Mouse (Mus musculus) left cerebral cortex, postnatal 10 days (tissue): ENCODE results near the gene Gm3435. TPM values are rescaled to one million over a fixed set of nuclear protein-coding genes. Genes with fewer than 3 reads are reported as not detected.
"Not testable (repeated sequence)": the region's sequence is repeated elsewhere in the genome, so short reads cannot be mapped to it uniquely, and the experiment has no call there.

Experiments used
- DNase-seq, 2 experiments: peaks; one replicate each; pipeline ENCODE4 v3.0.0; 2021 to 2022; ENCODE audit warnings: low spot score in 2 of 2, mixed read lengths in 1 of 2; ENCODE audit errors: extremely low spot score in 1 of 2
- intact Hi-C: fragments of 180-260 bp; cut with DNase I; formaldehyde crosslinking; loops from one replicate; pipeline ENCODE4 v1.15.1; 2025
- total RNA-seq, 2 experiments: library from RNA; stranded (reverse); gene quantifications; 2 replicates each; pipeline ENCODE4 v1.2.3; 2021

Gm3435 gene
- 1 to 10 TPM; 3.8 TPM for total RNA-seq

- intact Hi-C loops, DNase-seq: not testable (repeated sequence)
Measured at GRCm38 (mm10) chr17:15009706-15010413, at the start of gene Gm3435. Gene Gm3435 (plus strand): TSS chr17:15010176.

- DNase-seq: peak in 1 of 2 experiments; percentile 58
- intact Hi-C loops: no loop called here
Measured at GRCm38 (mm10) chr17:14960520-14960919, 49.5 kb upstream of the Gm3435 start.

GRCm38 (mm10) chr17:14960951-14961556 is 48.9 kb upstream of the Gm3435 start, which contains the start of gene Phf10:
Gene Phf10 (minus strand): TSS chr17:14961273.
- peak in 1 of 2 experiments; percentile 57 for DNase-seq
- intact Hi-C loops: not testable (repeated sequence)

GRCm38 (mm10) chr17:14961557-14962154 is 48.3 kb upstream of the Gm3435 start:
- intact Hi-C loops, DNase-seq: not testable (repeated sequence)

GRCm38 (mm10) chr17:14968373-14968913 is 41.5 kb upstream of the Gm3435 start:
- DNase-seq: not testable (repeated sequence)

GRCm38 (mm10) chr17:14977718-14978361 is 32.1 kb upstream of the Gm3435 start:
- DNase-seq, intact Hi-C loops: not testable (repeated sequence)

More at GRCm38 (mm10) chr17:14968373-14968913, 41.5 kb upstream of the Gm3435 start:
- intact Hi-C loops: not testable (repeated sequence)

GRCm38 (mm10) chr17:14978362-14979038 is 31.5 kb upstream of the Gm3435 start, which contains the start of the genes 9030025P20Rik and Gm3417:
Gene 9030025P20Rik (plus strand): TSS chr17:14978468.
Gene Gm3417 (minus strand): TSS chr17:14978790.
- intact Hi-C loops, DNase-seq: not testable (repeated sequence)

- intact Hi-C loops: not testable (repeated sequence)
- peak in 1 of 2 experiments; percentile 11 for DNase-seq
Measured at GRCm38 (mm10) chr17:14990116-14990702, 19.8 kb upstream of the Gm3435 start.

- intact Hi-C loops: not testable (repeated sequence)
Measured at GRCm38 (mm10) chr17:14992522-14993138, 17.3 kb upstream of the Gm3435 start.

GRCm38 (mm10) chr17:14993139-14993832 is 16.7 kb upstream of the Gm3435 start:
- intact Hi-C loops, DNase-seq: not testable (repeated sequence)

More at GRCm38 (mm10) chr17:14992522-14993138, 17.3 kb upstream of the Gm3435 start:
- DNase-seq: not testable (repeated sequence)

- DNase-seq, intact Hi-C loops: not testable (repeated sequence)
Measured at GRCm38 (mm10) chr17:14994140-14994539, 15.8 kb upstream of the Gm3435 start.

GRCm38 (mm10) chr17:15000047-15000446 is 9.9 kb upstream of the Gm3435 start:
- intact Hi-C loops, DNase-seq: not testable (repeated sequence)

GRCm38 (mm10) chr17:15009088-15009487 is 888 bp upstream of the Gm3435 start:
- DNase-seq, intact Hi-C loops: not testable (repeated sequence)

- intact Hi-C loops: not testable (repeated sequence)
- DNase-seq: peak in 1 of 2 experiments; percentile 53
Measured at GRCm38 (mm10) chr17:15021503-15022220, 11.7 kb downstream of the Gm3435 start.

- intact Hi-C loops, DNase-seq: not testable (repeated sequence)
Measured at GRCm38 (mm10) chr17:15023878-15024492, 14.0 kb downstream of the Gm3435 start.
